Mouse (Mus musculus) myocyte (in vitro differentiated cells): ENCODE results near the gene Vav2. TPM values are rescaled to one million over a fixed set of nuclear protein-coding genes. Genes with fewer than 3 reads are reported as not detected.

ENCODE experiments used
- H3K27me3 ChIP-seq: one replicate; pipeline ENCODE4 v1.6.1; 2011; ENCODE audit not compliant: control insufficient read depth, insufficient read depth, insufficient read length
- H3K36me3 ChIP-seq: one replicate; pipeline ENCODE4 v1.6.1; 2011; ENCODE audit not compliant: control insufficient read depth, insufficient read depth
- H3K4me2 ChIP-seq: one replicate; pipeline ENCODE4 v1.6.1; 2011; ENCODE audit warnings: low read depth, control low read depth
- H3K4me3 ChIP-seq: one replicate; pipeline ENCODE4 v1.5.1; 2011; ENCODE audit warnings: mild to moderate bottlenecking, control low read depth, moderate library complexity
- H3K79me2 ChIP-seq: one replicate; pipeline ENCODE4 v1.6.1; 2011; ENCODE audit not compliant: control insufficient read depth, insufficient read depth
- H3ac ChIP-seq: one replicate; pipeline ENCODE4 v1.6.1; 2011; ENCODE audit not compliant: control insufficient read depth, insufficient read length
- CEBPB ChIP-seq: IDR thresholded peaks from 2 replicates; pipeline ENCODE4 v1.6.1; 2011; ENCODE audit warnings: mild to moderate bottlenecking, moderate library complexity; ENCODE audit not compliant: poor library complexity, insufficient read depth, severe bottlenecking
- E2F4 ChIP-seq: IDR thresholded peaks from one replicate; pipeline ENCODE4 v1.6.1; 2011; ENCODE audit warnings: mild to moderate bottlenecking, control low read depth, moderate library complexity; ENCODE audit not compliant: insufficient read depth
- MAX ChIP-seq: IDR thresholded peaks from one replicate; pipeline ENCODE4 v1.6.1; 2011; ENCODE audit warnings: low read depth, mild to moderate bottlenecking, control low read depth
- MYOD1 ChIP-seq, 3 experiments: IDR thresholded peaks; one replicate each; pipeline ENCODE4 v1.6.1; 2011; ENCODE audit warnings: control low read depth in 2 of 3, low read depth in 2 of 3, mild to moderate bottlenecking in 2 of 3, moderate library complexity in 1 of 3; ENCODE audit not compliant: insufficient read length in 2 of 3, control insufficient read depth in 1 of 3
- MYOG ChIP-seq, 3 experiments: IDR thresholded peaks; one replicate each; pipeline ENCODE4 v1.6.1; 2011; ENCODE audit warnings: control low read depth in 2 of 3, low read depth in 2 of 3, mild to moderate bottlenecking in 2 of 3; ENCODE audit not compliant: insufficient read length in 2 of 3, control insufficient read depth in 1 of 3, insufficient read depth in 1 of 3
- POLR2A ChIP-seq: IDR thresholded peaks from one replicate; pipeline ENCODE4 v1.6.1; 2011; ENCODE audit warnings: low read depth, mild to moderate bottlenecking, control low read depth, moderate library complexity; ENCODE audit not compliant: insufficient read length
- POLR2AphosphoS2 ChIP-seq: IDR thresholded peaks from one replicate; pipeline ENCODE4 v1.6.1; 2011; ENCODE audit warnings: low read depth, control low read depth; ENCODE audit not compliant: insufficient read length
- REST ChIP-seq: IDR thresholded peaks from one replicate; pipeline ENCODE4 v1.6.1; 2011; ENCODE audit warnings: mild to moderate bottlenecking, control low read depth, moderate library complexity; ENCODE audit not compliant: insufficient read depth, insufficient read length
- SRF ChIP-seq: IDR thresholded peaks from one replicate; pipeline ENCODE4 v1.6.1; 2011; ENCODE audit warnings: low read depth; ENCODE audit not compliant: control insufficient read depth, insufficient read length
- TCF12 ChIP-seq: IDR thresholded peaks from one replicate; pipeline ENCODE4 v1.6.1; 2011; ENCODE audit warnings: mild to moderate bottlenecking, control low read depth; ENCODE audit not compliant: poor library complexity, insufficient read depth, severe bottlenecking
- TCF3 ChIP-seq: IDR thresholded peaks from one replicate; pipeline ENCODE4 v1.6.1; 2011; ENCODE audit warnings: low read depth, control low read depth; ENCODE audit not compliant: insufficient read length
- USF1 ChIP-seq: IDR thresholded peaks from one replicate; pipeline ENCODE4 v1.6.1; 2011; ENCODE audit warnings: low read depth, mild to moderate bottlenecking, control low read depth, moderate library complexity
- polyA plus RNA-seq: library from polyadenylated mRNA; unstranded; fragments of >200 nt; fragmentation: generic; extraction: Trizol; gene quantifications from one replicate; pipeline ENCODE4 v1.2.1, GENCODE M21; 2012; ENCODE audit warnings: missing spikeins

Vav2 gene
- polyA plus RNA-seq, 1 experiment: 14.1 TPM

DNA sequence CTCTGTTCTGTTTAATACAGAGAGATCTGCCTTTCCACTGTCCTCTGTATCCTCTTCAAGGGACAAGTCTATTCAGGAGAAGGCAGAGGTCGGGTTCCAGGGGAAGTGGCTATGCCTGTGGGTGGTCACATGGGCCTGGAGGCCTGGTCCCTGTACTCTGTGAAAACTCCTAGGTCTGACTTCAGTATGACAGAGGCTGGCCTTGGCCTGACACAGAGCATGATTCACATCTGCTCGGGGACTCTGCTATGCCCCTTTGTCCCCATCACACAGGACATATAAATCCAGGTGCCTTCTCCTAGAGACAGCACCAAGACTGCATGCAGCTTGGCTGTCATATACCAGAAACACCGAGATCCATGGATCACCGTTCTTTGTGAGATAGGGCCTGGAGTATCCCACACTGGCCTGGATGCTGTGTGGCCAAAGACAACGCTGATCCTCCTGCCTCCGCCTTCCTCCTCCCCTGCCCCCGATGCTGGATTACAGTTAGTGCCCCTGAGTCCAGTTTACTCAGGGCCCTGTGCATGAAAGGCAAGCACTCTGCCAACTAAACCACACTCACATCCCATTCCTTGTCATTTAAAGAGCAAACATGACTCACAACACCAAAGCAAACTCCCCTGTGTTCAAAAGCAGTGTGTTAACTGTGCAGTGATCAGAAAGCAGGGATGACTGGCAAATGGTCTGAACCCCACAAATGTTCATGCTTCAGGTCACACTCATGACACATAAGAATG, 139.7 kb downstream of the Vav2 start:
- Histone ChIP-seq H3K27me3 (no peaks in the 10 kb centered on the region), H3K79me2 (no peaks in the 10 kb centered on the region), H3ac (no peak overlapping the region), H3K4me2 (no peak overlapping the region), H3K36me3 (no peaks in the 10 kb centered on the region), H3K4me3 (no peak overlapping the region)
- TF ChIP-seq MAX (no peak), REST (no peak), MYOD1 (IDR thresholded peaks at IDR 0.05; ENCODE audit: control insufficient read depth in 1 of 3, insufficient read length in 2 of 3, low read depth in 2 of 3) (no peak), TCF12 (no peak), POLR2A (no peak)

DNA sequence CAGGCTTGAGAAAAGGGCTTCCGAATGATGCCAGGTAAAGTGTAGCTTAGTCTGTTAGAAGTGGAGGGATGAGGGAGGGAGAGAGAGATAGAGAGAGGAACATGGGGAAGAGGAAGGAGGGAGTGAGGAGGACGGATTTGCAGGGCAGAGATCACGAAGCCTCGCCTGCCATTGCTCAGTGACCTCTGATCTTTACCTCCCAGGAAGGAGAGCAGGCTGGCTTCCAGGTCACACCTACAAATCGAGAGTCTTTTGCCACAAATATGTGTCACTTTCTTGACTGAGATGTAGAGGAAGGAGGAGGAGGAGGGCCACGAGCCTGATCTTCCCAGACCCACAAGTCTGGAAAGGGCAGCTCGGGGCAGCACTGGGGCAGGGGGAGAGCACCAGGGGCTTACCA, 142.4 kb downstream of the Vav2 start:
- no peak overlapping the region for H3K4me2 ChIP-seq
- no peaks in the 10 kb centered on the region for H3K79me2 ChIP-seq
- no peak for TF ChIP-seq MYOG (IDR thresholded peaks at IDR 0.05; ENCODE audit: control insufficient read depth in 1 of 3, insufficient read depth in 1 of 3, insufficient read length in 2 of 3, low read depth in 2 of 3)
- no peak for TF ChIP-seq POLR2A
- TF ChIP-seq CEBPB: no peak
- no peak for TF ChIP-seq POLR2AphosphoS2
- no peak for TF ChIP-seq E2F4
- TF ChIP-seq MAX: no peak
- no peak for TF ChIP-seq USF1
- no peak for TF ChIP-seq TCF3
- TF ChIP-seq MYOD1 (IDR thresholded peaks at IDR 0.05; ENCODE audit: control insufficient read depth in 1 of 3, insufficient read length in 2 of 3, low read depth in 2 of 3): no peak
- H3K27me3 ChIP-seq: no peaks in the 10 kb centered on the region
- no peak overlapping the region for H3ac ChIP-seq
- no peak overlapping the region for H3K4me3 ChIP-seq
- H3K36me3 ChIP-seq: no peaks in the 10 kb centered on the region

DNA sequence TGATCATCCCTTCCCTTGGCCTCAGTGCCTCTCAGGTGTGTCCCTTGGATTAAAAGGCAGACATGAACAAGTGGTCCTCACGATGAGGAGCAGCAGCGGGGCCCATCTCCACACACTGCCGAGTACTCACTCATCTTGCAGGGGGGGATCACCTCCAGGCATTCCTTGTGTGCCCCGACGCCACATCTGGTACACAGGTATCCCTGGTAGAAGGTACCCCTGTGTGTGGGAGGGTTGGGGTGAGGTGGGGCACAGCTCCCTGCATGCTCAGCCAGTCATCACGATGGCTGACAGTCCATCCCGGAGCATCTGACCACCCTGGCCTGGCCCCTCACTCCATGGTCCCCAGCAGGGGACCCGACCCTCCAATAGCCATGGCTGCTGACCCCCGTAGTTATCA, 145.1 kb downstream of the Vav2 start:
- Histone ChIP-seq H3K4me2 (no peak overlapping the region), H3K36me3 (peaks cover under 1% of the 10 kb centered on the region), H3K4me3 (no peak overlapping the region), H3K79me2 (no peaks in the 10 kb centered on the region), H3ac (no peak overlapping the region), H3K27me3 (no peaks in the 10 kb centered on the region)
- TF ChIP-seq CEBPB (no peak), REST (no peak), USF1 (no peak), POLR2A (no peak), POLR2AphosphoS2 (no peak)

DNA sequence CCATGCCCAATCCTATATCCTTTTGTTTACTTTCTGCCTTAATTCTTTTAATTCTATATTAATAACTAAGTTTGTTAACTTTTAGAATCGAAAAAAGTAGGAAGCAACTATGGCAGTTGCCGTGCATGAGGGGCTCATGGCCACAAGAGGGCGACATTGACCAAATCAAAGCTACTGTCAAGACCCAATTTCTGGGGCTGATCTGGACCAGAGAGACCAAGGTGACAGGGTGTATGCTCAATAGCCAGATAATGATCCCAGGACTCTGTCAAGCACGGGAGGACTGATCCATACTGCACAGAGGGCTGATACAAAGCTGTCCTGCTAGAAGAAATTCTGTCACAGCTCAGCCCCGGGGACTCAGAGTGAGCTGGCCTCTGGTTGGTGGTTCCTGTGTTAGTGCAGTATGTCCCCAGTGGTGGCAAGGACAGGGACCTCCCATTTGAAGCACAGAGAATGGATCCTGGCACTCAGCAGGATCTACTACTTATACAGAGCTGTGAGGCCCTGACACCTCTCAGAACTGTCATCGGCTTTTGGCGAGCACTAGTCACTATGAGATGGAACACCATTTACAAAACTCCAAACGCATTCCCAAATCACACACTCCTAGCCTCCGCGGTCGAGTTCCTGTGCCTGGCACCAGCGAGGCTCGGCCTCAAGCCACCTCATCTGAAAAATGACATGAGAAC, 145.8 kb downstream of the Vav2 start:
- H3K79me2 ChIP-seq: no peaks in the 10 kb centered on the region
- no peak overlapping the region for H3K4me3 ChIP-seq
- H3K27me3 ChIP-seq: no peaks in the 10 kb centered on the region
- no peak for TF ChIP-seq POLR2A
- TF ChIP-seq TCF12: no peak
- no peak for TF ChIP-seq CEBPB
- TF ChIP-seq REST: no peak
- H3K4me2 ChIP-seq: no peak overlapping the region
- H3K36me3 ChIP-seq: peaks cover 4% of the 10 kb centered on the region
- no peak overlapping the region for H3ac ChIP-seq

DNA sequence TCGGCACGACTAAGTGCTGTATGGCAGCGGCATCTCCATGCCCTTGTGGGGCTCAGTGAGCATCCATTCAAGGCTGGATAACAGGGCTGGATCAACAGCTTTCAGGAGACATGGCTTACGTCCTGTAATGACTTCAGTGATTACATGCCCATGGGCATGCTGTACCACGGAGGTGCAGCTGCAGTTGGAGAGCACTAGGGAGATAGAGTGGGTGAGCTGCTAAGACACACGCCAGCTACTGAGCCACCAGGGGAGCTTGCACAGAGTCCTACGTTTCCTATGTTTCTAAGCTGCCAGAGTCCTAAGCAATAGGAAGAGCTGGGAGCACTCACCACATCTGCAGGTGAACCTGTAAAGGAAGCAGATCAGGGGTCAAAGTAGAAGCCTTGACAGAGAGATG, 148.0 kb downstream of the Vav2 start:
- Histone ChIP-seq H3K27me3 (no peaks in the 10 kb centered on the region), H3K4me2 (no peak overlapping the region), H3K79me2 (no peaks in the 10 kb centered on the region), H3ac (no peak overlapping the region), H3K36me3 (peaks cover 14% of the 10 kb centered on the region), H3K4me3 (no peak overlapping the region)
- TF ChIP-seq POLR2A: no peak
- TF ChIP-seq MAX: no peak
- TF ChIP-seq E2F4: no peak
- TF ChIP-seq TCF12: no peak
- TF ChIP-seq REST: no peak
- no peak for TF ChIP-seq POLR2AphosphoS2
- TF ChIP-seq SRF: no peak
- TF ChIP-seq USF1: no peak
- no peak for TF ChIP-seq MYOG (IDR thresholded peaks at IDR 0.05; ENCODE audit: control insufficient read depth in 1 of 3, insufficient read depth in 1 of 3, insufficient read length in 2 of 3, low read depth in 2 of 3)
- no peak for TF ChIP-seq CEBPB
- no peak for TF ChIP-seq MYOD1 (IDR thresholded peaks at IDR 0.05; ENCODE audit: control insufficient read depth in 1 of 3, insufficient read length in 2 of 3, low read depth in 2 of 3)
- no peak for TF ChIP-seq TCF3
